Mouse (Mus musculus) gastrocnemius, postnatal 36 days (tissue): ENCODE results near the gene Ankrd55. TPM values are rescaled to one million over a fixed set of nuclear protein-coding genes. Genes with fewer than 3 reads are reported as not detected.

Source experiments
- DNase-seq, 2 experiments: peaks; one replicate each; pipeline ENCODE4 v3.0.0; 2022
- intact Hi-C: fragments of 180-260 bp; cut with DNase I; formaldehyde crosslinking; loops from one replicate; pipeline ENCODE4 v1.15.1; 2025
- total RNA-seq, 2 experiments: library from RNA; stranded (reverse); gene quantifications; 2 replicates each; pipeline ENCODE4 v1.2.3; 2021

The Ankrd55 gene
- total RNA-seq, 2 experiments from 2014 or later: not detected

GRCm38 (mm10) chr13:112366321-112367029 lies 78.2 kb downstream of the Ankrd55 start:
- intact Hi-C loops: no loop called here
- no peak for DNase-seq

GRCm38 (mm10) chr13:112371729-112372128 lies 83.5 kb downstream of the Ankrd55 start:
- no peak for DNase-seq
- intact Hi-C loops: no loop called here

DNA sequence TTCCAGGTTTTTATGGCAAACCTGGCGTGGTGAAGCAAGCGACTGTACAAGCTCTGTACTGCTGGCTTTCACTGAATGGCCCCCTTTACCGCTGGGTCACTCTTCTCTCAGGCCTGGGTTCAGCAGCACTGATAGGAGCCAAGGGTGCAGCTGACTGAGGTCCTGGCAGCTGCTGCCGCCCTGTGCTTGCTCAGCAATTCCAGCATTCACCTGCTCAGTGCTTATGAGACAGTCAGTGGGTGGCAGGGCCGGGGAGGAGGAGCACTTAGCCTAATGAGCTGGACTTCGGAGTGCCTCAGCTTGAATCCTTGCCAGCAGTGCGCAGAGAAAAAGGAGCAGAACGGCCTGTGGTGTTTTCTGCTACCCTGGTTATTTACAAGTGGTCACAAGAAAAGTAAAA lies 87.5 kb downstream of the Ankrd55 start:
- no peak for DNase-seq
- intact Hi-C loops: no loop called here

- no peak for DNase-seq
- intact Hi-C loops: no loop called here
Observed at GRCm38 (mm10) chr13:112378782-112379305, 90.6 kb downstream of the Ankrd55 start.

DNA sequence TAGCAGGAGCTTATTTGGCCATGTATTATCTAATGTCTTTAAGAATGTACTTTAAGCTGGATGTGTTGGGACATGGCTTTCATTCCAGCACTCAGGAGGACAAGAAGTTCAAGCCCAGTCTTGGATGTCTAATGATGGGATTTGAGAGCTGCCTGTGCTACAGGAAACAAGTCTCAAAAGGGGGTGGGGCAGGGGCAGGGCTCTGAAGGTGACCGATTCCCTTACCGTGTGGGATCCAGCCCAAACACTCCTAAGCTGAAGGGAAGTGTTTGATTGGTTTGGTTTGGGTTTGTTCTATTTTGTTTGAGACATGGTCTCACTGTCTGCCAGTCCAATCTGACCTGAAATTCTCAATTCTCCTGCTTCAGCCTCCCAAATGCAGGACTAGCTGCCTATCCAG lies 93.2 kb downstream of the Ankrd55 start:
- DNase-seq: no peak
- intact Hi-C loops: no loop called here

DNA sequence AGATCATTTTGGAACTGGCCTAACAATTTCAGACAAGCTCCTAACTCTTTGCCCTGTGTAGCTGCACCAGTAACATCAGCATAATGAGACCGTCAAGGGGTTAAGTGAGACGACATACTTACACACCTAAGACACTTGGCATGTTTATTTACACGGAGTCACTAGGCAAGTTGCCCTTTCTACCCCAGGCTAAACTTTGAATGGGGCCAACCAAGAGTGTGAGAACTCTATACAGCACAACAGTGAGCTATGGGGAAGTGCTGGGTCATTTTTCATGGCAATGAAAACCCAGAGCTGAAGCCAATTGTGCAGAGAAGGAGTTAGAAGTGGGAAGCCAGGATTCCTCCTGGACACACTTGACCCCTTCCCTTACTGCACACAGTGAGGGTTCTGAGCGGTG lies 94.2 kb downstream of the Ankrd55 start:
- intact Hi-C loops: no loop called here
- DNase-seq: no peak

GRCm38 (mm10) chr13:112382956-112383355 lies 94.7 kb downstream of the Ankrd55 start:
- DNase-seq: no peak
- intact Hi-C loops: no loop called here

- DNase-seq: no peak
- intact Hi-C loops: no loop called here
Observed at GRCm38 (mm10) chr13:112383941-112384659, 95.8 kb downstream of the Ankrd55 start.

DNA sequence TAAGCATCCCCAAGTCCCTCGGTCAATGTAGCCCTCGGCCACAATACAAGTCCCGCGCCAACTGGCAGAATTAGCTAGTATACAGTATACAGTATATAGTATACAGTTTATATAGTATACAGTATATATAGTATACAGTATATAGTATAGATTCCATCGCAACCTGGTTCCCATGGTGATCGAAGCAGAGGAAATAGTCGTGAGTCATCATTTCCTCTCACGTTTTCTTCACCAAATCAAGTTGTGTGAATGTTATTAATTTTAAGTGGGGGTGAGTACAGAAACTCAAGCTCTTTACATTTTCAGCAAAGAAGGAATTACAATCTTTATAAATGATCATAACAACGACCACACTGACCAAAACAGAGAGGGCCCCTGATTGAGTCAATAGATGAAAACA lies 96.8 kb downstream of the Ankrd55 start:
- no peak for DNase-seq

GRCm38 (mm10) chr13:112386494-112387075 lies 98.3 kb downstream of the Ankrd55 start:
- no peak for DNase-seq
- intact Hi-C loops: no loop called here

More for the DNA sequence above, 96.8 kb downstream of the Ankrd55 start:
- intact Hi-C loops: no loop called here

GRCm38 (mm10) chr13:112387279-112387678 lies 99.0 kb downstream of the Ankrd55 start:
- intact Hi-C loops: no loop called here
- DNase-seq: no peak

DNA sequence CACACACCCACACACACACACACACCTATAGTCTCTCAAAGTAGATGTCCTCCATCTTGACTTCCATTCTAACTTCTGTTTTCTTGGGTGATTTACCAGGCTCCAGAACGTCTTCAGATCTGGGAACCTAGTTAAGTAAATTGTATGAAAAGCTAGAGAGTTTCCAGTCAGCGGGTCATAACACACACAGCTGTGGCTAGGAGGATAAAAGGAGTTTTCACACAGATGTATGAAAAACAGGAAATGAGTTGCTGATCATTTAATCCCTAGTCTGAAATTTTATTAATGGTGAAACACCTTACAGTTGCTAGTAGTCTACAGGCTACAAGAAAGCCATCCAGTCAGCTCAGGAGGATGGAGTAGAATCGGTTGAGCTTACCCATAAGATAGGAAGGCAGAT lies 99.9 kb downstream of the Ankrd55 start:
- intact Hi-C loops: no loop called here
- no peak for DNase-seq

DNA sequence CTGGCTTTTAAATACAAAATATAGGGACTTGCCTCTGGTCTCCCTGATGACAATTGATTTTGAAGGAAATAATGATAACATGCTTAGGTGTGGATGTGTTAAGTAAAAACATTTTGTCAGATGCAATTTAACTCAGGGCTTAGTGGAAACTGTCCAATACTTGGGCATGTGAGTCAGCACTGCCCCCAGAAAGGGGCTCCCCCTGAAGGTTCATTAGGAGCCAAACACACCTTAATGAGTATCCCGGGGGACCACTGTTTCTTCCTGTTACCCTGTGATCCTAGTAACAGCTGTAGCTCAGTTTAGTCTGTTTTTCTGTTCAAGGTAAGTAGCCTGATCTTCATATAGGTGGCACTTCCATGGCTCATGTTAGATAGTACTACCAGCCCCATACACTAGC lies 102.0 kb downstream of the Ankrd55 start:
- intact Hi-C loops: no loop called here

DNA sequence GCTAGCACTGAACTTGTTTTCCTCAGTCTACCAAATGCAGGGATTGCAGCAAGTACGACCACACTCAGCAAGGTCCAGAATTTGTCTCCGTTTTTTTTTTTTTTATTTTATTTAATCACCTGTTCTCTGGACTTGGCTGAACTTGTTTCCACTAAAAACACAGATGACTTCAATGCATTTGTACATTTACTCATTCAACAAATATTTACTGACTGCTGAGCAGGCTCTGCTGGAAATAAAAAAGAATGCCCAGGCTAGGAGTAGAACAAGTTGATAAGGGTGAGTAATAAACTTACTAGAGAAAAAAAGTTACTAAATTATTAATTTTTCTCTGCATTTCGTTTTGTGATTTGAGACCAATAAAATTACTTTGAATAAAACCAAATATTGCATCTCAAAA lies 103.1 kb downstream of the Ankrd55 start:
- DNase-seq: no peak
- intact Hi-C loops: no loop called here

More for the DNA sequence above, 102.0 kb downstream of the Ankrd55 start:
- DNase-seq: no peak

DNA sequence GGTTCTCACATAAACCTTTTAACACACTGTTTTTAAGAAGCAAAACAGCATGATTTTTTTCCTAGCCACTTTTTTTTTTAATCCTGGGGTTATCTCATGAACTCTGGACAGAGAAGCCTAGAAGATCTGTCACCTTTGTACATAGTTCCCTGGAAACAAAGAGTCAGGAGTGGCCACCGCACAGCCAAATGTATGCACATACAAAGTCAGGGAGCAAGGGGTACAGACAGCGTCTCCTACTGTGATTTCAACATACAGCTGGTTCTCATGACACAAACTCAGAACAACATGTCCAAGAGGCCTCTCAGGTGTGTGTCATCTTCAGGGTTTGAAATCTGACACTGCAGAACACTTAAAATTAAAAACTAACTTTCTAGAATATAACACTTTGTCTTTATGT lies 105.1 kb downstream of the Ankrd55 start:
- DNase-seq: no peak
- intact Hi-C loops: no loop called here

- DNase-seq: no peak
Observed at GRCm38 (mm10) chr13:112394271-112394670, 106.0 kb downstream of the Ankrd55 start.

DNA sequence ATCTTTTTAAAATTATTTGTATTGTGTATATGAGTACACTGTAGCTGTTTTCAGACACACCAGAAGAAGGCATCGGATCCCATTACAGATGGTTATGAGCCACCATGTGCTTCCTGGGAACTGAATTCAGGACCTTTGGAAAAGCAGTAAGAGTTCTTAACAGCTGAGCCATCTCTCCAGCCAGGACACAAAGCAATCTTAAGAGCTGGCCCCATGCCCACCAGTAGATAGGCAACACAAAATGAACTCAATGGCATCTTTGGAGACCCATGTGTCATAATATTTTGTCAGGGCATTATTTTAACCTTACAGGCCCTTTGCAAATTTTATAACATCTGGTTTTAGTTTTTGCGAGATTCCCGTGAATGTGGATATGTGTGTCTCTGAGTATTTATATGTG lies 116.5 kb downstream of the Ankrd55 start:
- no peak for DNase-seq
- intact Hi-C loops: no loop called here

More at GRCm38 (mm10) chr13:112394271-112394670, 106.0 kb downstream of the Ankrd55 start:
- intact Hi-C loops: no loop called here

GRCm38 (mm10) chr13:112405184-112405583 lies 116.9 kb downstream of the Ankrd55 start:
- intact Hi-C loops: no loop called here
- no peak for DNase-seq

- no peak for DNase-seq
- intact Hi-C loops: no loop called here
Observed at GRCm38 (mm10) chr13:112406618-112407017, 118.4 kb downstream of the Ankrd55 start.

DNA sequence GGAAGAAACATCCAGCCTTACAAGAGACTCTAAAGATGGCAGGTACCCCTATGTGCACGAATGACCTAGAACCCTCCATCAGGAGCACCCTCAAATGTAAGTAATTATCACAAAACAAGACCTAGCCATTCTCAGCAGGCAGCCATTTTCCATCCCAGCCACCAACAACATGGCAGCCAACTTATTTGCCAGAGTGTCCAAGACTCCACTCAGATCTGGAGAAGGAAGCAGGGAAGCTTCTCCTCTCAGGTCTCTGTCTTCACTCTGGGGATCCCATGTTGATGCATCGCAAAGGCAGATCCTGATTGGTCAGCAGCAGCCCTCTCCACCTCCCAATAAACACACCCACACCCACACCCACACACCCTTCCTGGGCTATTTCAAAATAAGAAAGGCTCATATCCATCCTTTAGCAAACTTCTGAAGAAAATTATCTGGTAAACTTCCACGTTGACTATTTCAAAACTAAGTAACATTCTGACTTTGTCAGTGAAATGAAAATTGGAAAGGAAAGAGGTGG lies 119.0 kb downstream of the Ankrd55 start:
- intact Hi-C loops: no loop called here
- no peak for DNase-seq

DNA sequence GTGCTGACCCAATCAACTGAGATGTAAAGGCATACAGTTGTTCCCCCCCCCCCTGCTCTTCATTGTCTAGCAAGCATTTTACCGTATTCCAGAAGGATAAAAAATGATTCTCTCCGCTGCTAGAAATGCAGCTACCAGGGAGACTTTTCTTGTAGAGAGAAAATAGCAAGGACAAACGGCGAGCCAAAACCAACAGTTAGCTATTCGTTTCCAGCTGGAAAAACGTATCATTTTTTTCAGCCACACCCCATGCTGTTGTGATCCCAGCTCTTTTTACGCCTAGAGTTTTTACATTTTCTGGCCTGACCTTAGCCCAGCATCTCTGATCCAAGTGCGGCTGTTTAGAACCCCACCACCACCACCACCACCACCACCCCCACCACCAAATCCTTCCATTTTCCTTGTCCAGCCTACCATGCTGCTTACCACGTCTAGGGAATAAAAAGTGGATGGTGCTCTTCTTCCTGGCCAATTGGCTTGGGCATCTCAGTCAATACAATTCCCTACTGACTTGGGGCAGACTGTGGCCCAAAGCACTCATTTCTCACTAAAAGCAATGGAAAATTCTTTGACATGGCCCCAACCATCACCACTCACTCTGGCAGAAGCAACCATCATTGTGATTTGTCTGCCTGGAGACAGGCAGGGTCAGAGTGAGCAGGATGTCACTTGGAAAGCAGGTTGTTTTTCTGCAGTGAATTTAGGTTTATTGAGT lies 119.7 kb downstream of the Ankrd55 start:
- intact Hi-C loops: no loop called here
- DNase-seq: no peak
